Mouse (Mus musculus) E14TG2a.4 (cell line): Measurements from ENCODE around the gene Otx1.

ENCODE experiments used
- CTCF ChIP-seq: conservative IDR thresholded peaks from 2 replicates; pipeline ENCODE4 v1.5.1; 2014; ENCODE audit warnings: low read length
- NANOG ChIP-seq: IDR thresholded peaks from 2 replicates; pipeline ENCODE4 v1.6.1; 2014; ENCODE audit warnings: borderline replicate concordance, low read length, mixed read lengths
- POU5F1 ChIP-seq: IDR thresholded peaks from 2 replicates; pipeline ENCODE4 v1.6.1; 2014; ENCODE audit warnings: low read length, borderline replicate concordance

DNA sequence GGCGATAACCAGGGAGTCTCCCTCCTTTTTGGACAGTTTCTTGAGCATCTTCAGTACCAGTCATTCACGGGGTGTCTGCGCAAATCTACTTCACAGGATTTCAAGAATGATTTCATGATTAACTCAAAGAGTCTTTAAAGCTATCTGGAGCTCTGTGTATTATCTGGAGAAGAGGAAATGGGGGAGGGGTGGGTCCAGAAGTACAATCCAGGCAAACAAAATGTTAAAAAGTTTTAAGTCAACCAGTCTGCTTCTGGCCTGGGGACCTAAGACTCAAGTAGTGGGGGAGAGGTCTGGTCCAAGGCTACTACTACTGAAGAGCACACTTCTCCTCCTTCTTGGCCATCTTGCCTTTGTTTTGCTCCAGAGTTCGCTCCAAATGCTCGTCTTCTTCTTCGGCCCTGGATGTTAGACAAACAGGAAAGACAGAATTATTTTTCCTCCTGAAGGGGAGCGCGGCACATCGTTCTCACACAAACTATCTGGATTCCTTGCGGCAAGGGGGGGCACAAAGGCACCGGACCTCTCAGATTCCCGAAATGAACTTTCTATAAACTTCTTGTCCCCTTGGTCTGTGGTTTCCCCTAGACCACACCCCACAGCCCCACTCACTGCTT lies 3.9 kb upstream of the Otx1 start:
- no peak for TF ChIP-seq CTCF
- no peak for TF ChIP-seq POU5F1
- no peak for TF ChIP-seq NANOG
